Mouse (Mus musculus) heart, postnatal 0 days (tissue): Measurements from ENCODE around the gene Hsd17b14. TPM values are rescaled to one million over a fixed set of nuclear protein-coding genes. Genes with fewer than 3 reads are reported as not detected.

Experiments
- ATAC-seq: fragments of 200-750 bp; cut with Nextera tagmentation; 2 replicates; pipeline ENCODE4 v1.8.0; 2017; ENCODE audit warnings: low read depth, moderate number of reproducible peaks, moderate library complexity; ENCODE audit not compliant: insufficient read depth
- DNase-seq: peaks from one replicate; pipeline ENCODE4 v3.0.0-alpha.2; 2016; ENCODE audit warnings: low spot score
- H3K27ac ChIP-seq: fragments of 300-500 bp; sonication (generic); 2 replicates; pipeline ENCODE4 v1.5.1; 2014; ENCODE audit warnings: low read depth, mild to moderate bottlenecking
- H3K27me3 ChIP-seq: fragments of 300-500 bp; sonication (generic); 2 replicates; pipeline ENCODE4 v1.6.1; 2014; ENCODE audit warnings: low read length, mixed read lengths; ENCODE audit not compliant: control insufficient read depth, insufficient read depth
- H3K36me3 ChIP-seq: fragments of 300-500 bp; sonication (generic); replicated peaks from 2 replicates; pipeline ENCODE4 v1.6.1; 2014; ENCODE audit warnings: low read length, mixed read lengths; ENCODE audit not compliant: control insufficient read depth, insufficient read depth
- H3K4me1 ChIP-seq: fragments of 300-500 bp; sonication (generic); 2 replicates; pipeline ENCODE4 v1.6.1; 2014; ENCODE audit warnings: antibody characterized with exemption; ENCODE audit not compliant: control insufficient read depth, insufficient read depth
- H3K4me2 ChIP-seq: fragments of 300-500 bp; sonication (generic); 2 replicates; pipeline ENCODE4 v1.6.1; 2014; ENCODE audit warnings: low read depth, mild to moderate bottlenecking, low read length, moderate library complexity
- H3K4me3 ChIP-seq: fragments of 300-500 bp; sonication (generic); 2 replicates; pipeline ENCODE4 v1.5.1; 2014; ENCODE audit warnings: low read depth, low read length
- H3K9ac ChIP-seq: fragments of 300-500 bp; sonication (generic); replicated peaks from 2 replicates; pipeline ENCODE4 v1.6.1; 2014; ENCODE audit warnings: low read depth, low read length, mixed read lengths
- H3K9me3 ChIP-seq: fragments of 300-500 bp; sonication (generic); replicated peaks from 2 replicates; pipeline ENCODE4 v1.6.1; 2016; ENCODE audit warnings: low read length; ENCODE audit not compliant: control insufficient read depth
- CTCF ChIP-seq: IDR thresholded peaks from 2 replicates; pipeline ENCODE4 v1.5.1; 2016; ENCODE audit warnings: antibody characterized with exemption, control low read depth, low read depth
- EP300 ChIP-seq: IDR thresholded peaks from 2 replicates; pipeline ENCODE4 v1.6.1; 2016; ENCODE audit warnings: antibody characterized with exemption, low read depth
- WGBS: fragments of 180-500 bp; shearing (Covaris S2); extraction: QIAGEN DNeasy Blood & Tissue Kit; methylation state at CpG from one replicate; pipeline ENCODE4 v1.1.7; 2014; 5-methylcytosine and 5-hydroxymethylcytosine counted together
- polyA plus RNA-seq: library from polyadenylated mRNA; unstranded; fragments of >200 nt; fragmentation: Nextera tagmentation; extraction: Ambion mirVana; gene quantifications from 2 replicates; pipeline ENCODE4 v1.2.1, GENCODE M21; 2015
- total RNA-seq: library from RNA; depleted of rRNA; stranded (reverse); fragments of >200 nt; gene quantifications from 2 replicates; pipeline ENCODE4 v1.2.3, GENCODE M21; 2014; ENCODE audit warnings: low replicate concordance

Gene Hsd17b14
- total and polyA plus RNA-seq, 2 experiments from 2014 or later, result 0.11 TPM; not detected in 1

DNA sequence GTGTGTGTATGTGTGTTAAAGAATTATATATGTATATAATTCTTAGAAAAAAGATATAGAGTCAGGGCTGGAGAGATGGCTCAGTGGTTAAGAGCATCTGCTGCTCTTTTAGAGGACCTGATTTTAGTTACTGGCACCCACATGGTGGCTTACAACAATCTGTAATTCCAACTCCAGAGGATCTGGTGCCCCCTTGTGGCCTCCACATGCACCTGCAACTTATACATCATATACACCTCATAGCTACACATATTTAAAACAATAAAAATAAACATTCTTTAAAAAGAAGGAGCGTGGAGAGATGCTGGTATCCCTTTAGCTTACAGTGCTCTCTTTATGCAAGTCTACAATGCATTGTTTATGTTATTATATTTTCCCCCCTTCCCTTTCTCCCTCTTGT lies 10.2 kb upstream of the Hsd17b14 start:
- Histone ChIP-seq H3K36me3 (no peaks in the 10 kb centered on the region), H3K9ac (no peak overlapping the region), H3K27me3 (no peaks in the 10 kb centered on the region), H3K27ac (no peak overlapping the region), H3K4me3 (no peak overlapping the region), H3K4me1 (no peaks in the 10 kb centered on the region), H3K4me2 (no peak overlapping the region), H3K9me3 (0 out of 2 replicates have a peak, but pooled peaks cover 4% of the 10 kb centered on the region)
- 88% methylated on average over 1 of the region's 1 CpGs for WGBS
- TF ChIP-seq CTCF (no peak), EP300 (no peak)
- ATAC-seq (no peak), DNase-seq (no peak)

DNA sequence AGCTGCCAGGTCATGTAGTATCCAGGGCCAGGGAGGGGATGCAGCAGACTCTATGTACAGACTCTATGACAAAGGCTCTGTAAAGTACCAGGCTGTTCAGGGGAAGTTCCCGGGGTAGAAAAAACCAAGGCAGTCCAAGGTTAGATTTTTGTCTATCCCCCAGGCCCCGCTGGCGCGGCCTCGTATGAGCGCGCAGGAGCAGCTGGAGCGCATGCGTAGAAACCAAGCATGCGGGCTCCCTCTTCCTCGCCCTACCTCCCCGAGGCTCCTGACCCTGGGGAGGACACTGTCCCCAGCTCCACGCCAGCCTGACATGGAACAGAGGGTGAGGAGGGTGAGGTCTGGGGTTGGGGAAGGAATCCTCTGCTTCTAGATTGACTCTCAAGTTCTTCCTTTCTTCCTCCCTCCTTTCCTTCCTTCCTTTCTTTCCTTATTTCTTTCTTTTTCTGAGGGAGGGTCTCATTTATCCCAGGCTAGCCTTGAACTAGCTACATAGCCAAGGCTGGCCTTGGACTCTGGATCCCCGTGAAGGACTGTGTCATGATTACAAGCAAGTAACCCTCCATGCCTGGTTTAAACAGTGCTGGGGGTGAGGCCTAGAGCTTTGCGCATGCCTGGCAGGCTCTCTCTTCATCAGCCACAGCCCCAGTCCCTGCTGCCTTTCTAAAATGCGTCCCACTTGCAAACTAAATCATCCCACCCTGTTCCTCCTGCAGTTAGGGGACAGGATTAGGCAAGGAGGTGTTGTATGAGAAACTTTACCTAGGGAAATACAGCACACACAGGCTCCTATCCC lies 4.9 kb upstream of the Hsd17b14 start:
- no peaks in the 10 kb centered on the region for H3K4me1 ChIP-seq
- H3K36me3 ChIP-seq, result no peaks in the 10 kb centered on the region
- no peak overlapping the region for H3K4me2 ChIP-seq
- WGBS, result 92% methylated on average over 16 of the region's 16 CpGs
- DNase-seq, result no peak
- H3K9ac ChIP-seq, result no peak overlapping the region
- no peaks in the 10 kb centered on the region for H3K27me3 ChIP-seq
- H3K9me3 ChIP-seq, result no peaks in the 10 kb centered on the region
- TF ChIP-seq EP300, result no peak
- no peak for TF ChIP-seq CTCF
- no peak overlapping the region for H3K4me3 ChIP-seq
- H3K27ac ChIP-seq, result no peak overlapping the region
- ATAC-seq, result no peak

DNA sequence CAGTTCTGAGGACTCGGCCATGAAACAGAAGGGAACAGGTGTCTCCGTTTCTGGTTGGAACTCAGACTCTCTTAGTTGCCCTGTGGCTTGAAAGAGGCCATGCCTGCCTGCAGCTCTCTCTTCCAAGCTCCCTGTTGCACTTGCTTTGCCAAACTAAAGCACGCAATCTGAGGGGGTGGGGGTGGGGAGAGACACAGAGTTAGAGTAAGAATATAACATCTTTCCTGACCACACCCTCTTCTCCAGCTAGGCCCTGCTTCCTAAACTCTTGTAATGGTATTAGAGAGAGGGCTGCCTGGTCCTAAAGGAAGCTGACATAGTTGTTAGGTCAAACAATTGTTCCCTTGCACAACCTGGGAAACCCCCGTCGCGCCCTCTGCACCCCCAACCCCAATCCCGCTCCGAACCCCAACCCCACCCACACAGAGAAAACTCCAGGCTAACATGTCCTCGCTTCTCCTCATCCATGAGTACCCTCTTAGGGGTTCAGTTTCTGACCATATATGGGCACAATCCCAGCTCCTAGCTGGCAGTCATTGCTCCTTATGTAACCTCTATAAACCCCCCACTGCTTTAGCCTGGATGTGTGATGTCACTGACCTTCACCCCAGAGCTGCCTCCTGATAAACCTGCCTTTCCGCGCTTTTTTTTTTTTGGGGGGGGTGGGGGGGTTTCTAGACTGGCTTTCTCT lies 3.7 kb upstream of the Hsd17b14 start:
- Histone ChIP-seq H3K4me3 (no peak overlapping the region), H3K27ac (no peak overlapping the region), H3K4me1 (no peaks in the 10 kb centered on the region), H3K27me3 (no peaks in the 10 kb centered on the region), H3K36me3 (no peaks in the 10 kb centered on the region), H3K9me3 (no peaks in the 10 kb centered on the region), H3K4me2 (no peak overlapping the region), H3K9ac (no peak overlapping the region)
- TF ChIP-seq CTCF (no peak), EP300 (no peak)
- no peak for DNase-seq
- no peak for ATAC-seq
- WGBS, result 67% methylated on average over 11 of the region's 11 CpGs

DNA sequence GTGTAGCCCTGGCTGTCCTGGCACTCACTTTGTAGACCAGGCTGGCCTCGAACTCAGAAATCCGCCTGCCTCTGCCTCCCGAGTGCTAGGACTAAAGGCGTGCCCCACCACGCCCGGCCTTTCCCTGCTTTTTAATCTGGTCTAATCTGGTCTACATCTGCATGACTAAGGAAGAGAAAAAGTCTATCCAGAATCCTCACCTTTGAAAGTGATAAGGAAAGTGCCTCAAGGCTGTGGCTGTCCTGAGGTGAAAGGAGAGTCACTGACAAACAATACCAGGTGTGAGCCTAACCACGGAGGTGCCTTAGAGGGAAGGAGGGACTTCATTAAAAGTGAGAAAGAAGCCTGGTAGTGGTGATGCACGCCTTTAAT lies 3.2 kb upstream of the Hsd17b14 start:
- Histone ChIP-seq H3K9me3 (no peaks in the 10 kb centered on the region), H3K27me3 (no peaks in the 10 kb centered on the region), H3K27ac (no peak overlapping the region), H3K4me3 (no peak overlapping the region), H3K36me3 (no peaks in the 10 kb centered on the region), H3K4me1 (no peaks in the 10 kb centered on the region), H3K4me2 (no peak overlapping the region), H3K9ac (no peak overlapping the region)
- WGBS, result 79% methylated on average over 8 of the region's 8 CpGs
- TF ChIP-seq EP300, result no peak
- DNase-seq (no peak), ATAC-seq (no peak)

DNA sequence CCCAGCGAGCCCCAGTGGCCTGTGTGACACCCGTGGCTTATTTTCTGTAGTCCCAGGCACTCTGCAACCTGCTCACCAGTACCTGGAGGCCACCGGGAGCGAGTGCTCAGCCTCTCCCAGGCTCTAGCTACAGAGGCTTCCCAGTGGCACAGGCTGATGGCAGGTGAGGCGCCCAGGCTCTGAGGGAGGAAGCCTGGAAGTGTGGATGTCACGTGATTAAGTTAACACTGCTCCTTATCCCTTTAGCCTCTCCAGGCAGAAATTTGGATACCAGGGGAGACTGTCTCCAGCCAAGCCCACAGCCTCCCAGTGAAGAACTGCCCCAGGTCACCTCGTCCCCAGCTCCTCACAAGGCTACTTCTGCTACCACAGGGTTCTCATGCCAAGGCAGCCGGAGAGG lies 1.2 kb upstream of the Hsd17b14 start:
- H3K4me2 ChIP-seq, result no peak overlapping the region
- H3K9me3 ChIP-seq, result no peaks in the 10 kb centered on the region
- no peak overlapping the region for H3K9ac ChIP-seq
- no peak overlapping the region for H3K27ac ChIP-seq
- H3K4me1 ChIP-seq, result no peaks in the 10 kb centered on the region
- H3K36me3 ChIP-seq, result no peaks in the 10 kb centered on the region
- 55% methylated on average over 8 of the region's 8 CpGs for WGBS
- no peak for ATAC-seq
- TF ChIP-seq CTCF (no peak), EP300 (no peak)
- no peak overlapping the region for H3K4me3 ChIP-seq
- no peaks in the 10 kb centered on the region for H3K27me3 ChIP-seq
- no peak for DNase-seq
